Mouse (Mus musculus) ES-E14 (cell line): ENCODE results near the gene Gm5901.
"Not testable (repeated sequence)": the region's sequence is repeated elsewhere in the genome, so short reads cannot be mapped to it uniquely, and the experiment has no call there.

Source experiments
- CHD2 ChIP-seq: IDR thresholded peaks from 2 replicates; pipeline ENCODE4 v1.6.1; 2014; ENCODE audit warnings: mild to moderate bottlenecking, low read depth, low read length, inconsistent platforms
- MAFK ChIP-seq: IDR thresholded peaks from 2 replicates; pipeline ENCODE4 v1.6.1; 2014; ENCODE audit warnings: mild to moderate bottlenecking, low read depth, low read length, inconsistent platforms; ENCODE audit not compliant: insufficient read depth
- ZC3H11A ChIP-seq: IDR thresholded peaks from 2 replicates; pipeline ENCODE4 v1.6.1; 2012; ENCODE audit warnings: low read depth, mild to moderate bottlenecking, inconsistent platforms, low read length, borderline replicate concordance

DNA sequence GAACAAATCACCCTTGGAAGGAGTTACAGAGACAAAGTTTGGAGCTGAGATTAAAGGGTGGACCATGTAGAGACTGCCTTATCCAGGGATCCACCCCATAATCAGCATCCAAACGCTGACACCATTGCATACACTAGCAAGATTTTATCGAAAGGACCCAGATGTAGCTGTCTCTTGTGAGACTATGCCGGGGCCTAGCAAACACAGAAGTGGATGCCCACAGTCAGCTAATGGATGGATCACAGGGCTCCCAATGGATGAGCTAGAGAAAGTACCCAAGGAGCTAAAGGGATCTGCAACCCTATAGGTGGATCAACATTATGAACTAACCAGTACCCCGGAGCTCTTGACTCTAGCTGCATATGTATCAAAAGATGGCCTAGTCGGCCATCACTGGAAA, 18.8 kb upstream of the Gm5901 start:
- TF ChIP-seq ZC3H11A, CHD2, MAFK: not testable (repeated sequence)
